Mouse (Mus musculus): ENCODE measurements around the gene Fam120a. TPM values are rescaled to one million over a fixed set of nuclear protein-coding genes. Genes with fewer than 3 reads are reported as not detected.

The Fam120a gene
- total and polyA plus RNA-seq, 2 experiments from 2014 or later: 9.5 to 58.3 TPM

DNA sequence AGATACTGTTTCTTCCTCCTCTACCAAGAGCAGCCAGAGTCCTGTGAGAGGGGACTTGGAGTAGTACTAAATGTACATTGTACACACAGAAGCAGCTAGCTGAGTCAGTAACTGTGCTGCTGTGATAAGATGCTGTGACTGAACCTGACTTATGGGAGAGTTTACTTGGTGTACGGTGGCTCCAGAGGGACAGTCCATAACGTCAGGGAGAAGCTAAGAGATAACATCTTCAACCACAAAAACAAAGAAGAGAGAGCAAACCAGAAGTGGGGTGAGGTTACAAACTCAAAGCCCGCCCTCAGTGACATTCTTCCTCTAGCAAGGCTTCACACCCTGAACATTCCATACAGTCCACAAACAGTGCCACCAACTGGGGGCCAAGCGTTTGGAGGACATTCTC lies 122.5 kb downstream of the Fam120a start:
- H3K4me3 ChIP-seq (ENCODE audit: low read depth, low read length): no peak overlapping the region
- H3K4me2 ChIP-seq (ENCODE audit: low read depth, low read length, poor library complexity, severe bottlenecking): no peak overlapping the region
- DNase-seq (ENCODE audit: low spot score) (no peak), ATAC-seq (ENCODE audit: low FRiP score) (no peak)
- H3K27me3 ChIP-seq (ENCODE audit: insufficient read depth, low read length): no peaks in the 10 kb centered on the region
- no peak overlapping the region for H3K27ac ChIP-seq (ENCODE audit: low read depth, low read length)
- TF ChIP-seq CTCF (IDR thresholded peaks at IDR 0.05): no peak
- H3K9ac ChIP-seq (replicated peaks; ENCODE audit: low read length, poor library complexity, severe bottlenecking): no peak overlapping the region
- H3K4me1 ChIP-seq (ENCODE audit: insufficient read depth, low read length): 0 out of 2 replicates have a peak, but pooled peaks cover 4% of the 10 kb centered on the region
- no peaks in the 10 kb centered on the region for H3K9me3 ChIP-seq (ENCODE audit: low read length)
- no peaks in the 10 kb centered on the region for H3K36me3 ChIP-seq (ENCODE audit: insufficient read depth, low read length)
- 76% methylated on average over 4 of the region's 4 CpGs for WGBS

DNA sequence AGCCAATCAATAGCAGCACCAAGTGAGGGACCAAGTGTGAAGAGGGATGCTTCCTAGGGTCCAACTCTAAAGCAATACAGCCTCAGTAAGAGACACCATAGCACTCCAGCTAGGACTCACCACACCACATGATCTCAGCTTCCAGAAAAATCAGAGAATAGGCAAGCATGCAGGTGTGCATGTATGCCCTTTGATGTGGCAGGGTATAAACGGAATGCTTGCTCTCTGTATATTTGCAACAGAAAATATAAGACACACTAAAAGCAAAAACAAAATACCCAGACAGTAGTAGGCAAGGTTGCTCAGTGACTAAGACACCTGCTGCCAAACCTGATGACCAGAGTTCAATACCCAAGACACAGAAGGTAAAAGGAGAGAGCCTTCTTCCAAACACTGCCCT lies 124.3 kb downstream of the Fam120a start:
- no peak overlapping the region for H3K4me2 ChIP-seq (ENCODE audit: low read depth, low read length, poor library complexity, severe bottlenecking)
- H3K27me3 ChIP-seq (ENCODE audit: insufficient read depth, low read length): no peaks in the 10 kb centered on the region
- no peak for ATAC-seq (ENCODE audit: low FRiP score)
- H3K9ac ChIP-seq (replicated peaks; ENCODE audit: low read length, poor library complexity, severe bottlenecking): no peak overlapping the region
- H3K9me3 ChIP-seq (ENCODE audit: low read length): no peaks in the 10 kb centered on the region
- 88% methylated on average over 1 of the region's 1 CpGs for WGBS
- no peak overlapping the region for H3K27ac ChIP-seq (ENCODE audit: low read depth, low read length)
- DNase-seq (ENCODE audit: low spot score): no peak
- no peak overlapping the region for H3K4me3 ChIP-seq (ENCODE audit: low read depth, low read length)
- H3K36me3 ChIP-seq (ENCODE audit: insufficient read depth, low read length): no peaks in the 10 kb centered on the region
- H3K4me1 ChIP-seq (ENCODE audit: insufficient read depth, low read length): no peaks in the 10 kb centered on the region
- TF ChIP-seq CTCF (IDR thresholded peaks at IDR 0.05): no peak

DNA sequence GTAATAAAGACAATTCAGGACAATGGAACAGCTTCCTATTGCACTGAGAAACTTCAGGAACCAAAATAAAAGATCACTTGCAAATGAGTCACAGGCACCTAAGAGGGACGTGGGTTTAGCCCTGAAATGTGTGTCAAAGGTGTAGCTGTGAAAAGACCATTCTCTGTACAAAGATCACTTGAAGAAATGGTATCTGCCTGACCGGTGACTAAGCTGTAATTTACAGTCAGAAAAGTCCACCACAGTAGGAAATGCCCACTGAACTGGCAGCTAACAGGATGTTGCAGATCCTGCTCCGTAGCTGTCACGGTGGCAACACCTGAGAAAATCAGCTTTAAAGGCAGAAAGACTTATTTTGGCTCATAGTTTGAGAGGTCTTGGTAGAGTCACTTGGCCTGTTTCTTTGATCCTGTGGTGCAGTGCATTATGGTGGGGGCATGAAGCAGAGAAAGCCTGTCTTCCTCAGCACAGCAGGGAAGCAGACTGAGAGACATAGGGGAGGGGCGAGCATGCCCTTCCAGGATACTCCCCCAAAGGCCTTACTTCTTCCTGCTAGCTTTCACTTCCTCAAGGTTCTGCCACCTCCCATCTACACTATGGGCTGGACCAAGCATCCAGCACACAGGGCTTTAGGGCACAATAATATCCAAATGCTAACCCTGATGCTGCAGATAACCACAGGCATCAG lies 125.8 kb downstream of the Fam120a start:
- Histone ChIP-seq H3K4me1 (ENCODE audit: insufficient read depth, low read length) (no peaks in the 10 kb centered on the region), H3K9me3 (ENCODE audit: low read length) (no peaks in the 10 kb centered on the region), H3K9ac (replicated peaks; ENCODE audit: low read length, poor library complexity, severe bottlenecking) (no peak overlapping the region), H3K4me2 (ENCODE audit: low read depth, low read length, poor library complexity, severe bottlenecking) (no peak overlapping the region), H3K36me3 (ENCODE audit: insufficient read depth, low read length) (no peaks in the 10 kb centered on the region), H3K27ac (ENCODE audit: low read depth, low read length) (no peak overlapping the region), H3K27me3 (ENCODE audit: insufficient read depth, low read length) (no peaks in the 10 kb centered on the region), H3K4me3 (ENCODE audit: low read depth, low read length) (no peak overlapping the region)
- DNase-seq (ENCODE audit: low spot score) (no peak), ATAC-seq (ENCODE audit: low FRiP score) (no peak)
- 65% methylated on average over 5 of the region's 5 CpGs for WGBS
- TF ChIP-seq CTCF (IDR thresholded peaks at IDR 0.05): no peak

DNA sequence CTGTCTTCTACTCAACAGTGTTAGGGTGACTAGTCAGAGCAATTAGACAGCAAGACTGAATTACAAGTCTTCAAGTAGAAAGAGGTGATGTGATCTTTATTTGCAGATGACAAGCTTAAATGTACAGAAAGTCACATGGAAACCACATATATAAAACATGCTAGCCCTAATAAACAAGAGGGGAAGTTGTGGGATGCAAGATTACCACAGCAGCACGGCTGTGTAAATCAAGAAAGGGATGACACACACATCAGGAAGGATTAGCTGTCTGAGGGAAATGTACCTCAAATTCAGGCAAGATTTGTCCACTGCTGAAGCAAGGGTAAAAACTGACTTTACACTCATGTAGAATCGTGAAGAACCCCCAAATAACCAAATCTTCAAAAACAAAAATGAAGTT lies 129.5 kb downstream of the Fam120a start:
- ATAC-seq (ENCODE audit: low FRiP score): no peak
- WGBS: 78% methylated on average over 2 of the region's 2 CpGs
- TF ChIP-seq CTCF (IDR thresholded peaks at IDR 0.05): no peak

DNA sequence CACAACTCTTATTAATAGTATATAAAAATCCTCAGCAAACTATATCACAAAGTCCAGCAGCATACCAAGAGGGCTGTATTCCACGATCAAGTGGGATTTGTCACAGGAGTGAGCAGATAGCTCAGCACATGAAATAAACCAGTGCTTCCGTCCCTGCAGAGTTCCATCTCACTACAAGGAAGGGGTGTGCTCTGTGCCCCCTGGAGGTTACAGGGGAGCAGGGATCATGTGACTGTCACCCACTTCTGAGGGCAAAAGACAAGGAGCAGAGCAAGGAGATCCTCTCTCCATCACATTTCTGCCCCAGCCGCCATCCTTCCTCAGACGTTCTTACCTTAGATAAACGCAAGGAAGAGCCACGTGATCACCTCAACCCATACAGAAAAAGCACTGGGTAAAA lies 130.3 kb downstream of the Fam120a start:
- H3K4me2 ChIP-seq (ENCODE audit: low read depth, low read length, poor library complexity, severe bottlenecking): no peak overlapping the region
- ATAC-seq (ENCODE audit: low FRiP score): no peak
- H3K9me3 ChIP-seq (ENCODE audit: low read length): no peaks in the 10 kb centered on the region
- 93% methylated on average over 6 of the region's 6 CpGs for WGBS
- 0 out of 2 replicates have a peak, but pooled peaks cover 4% of the 10 kb centered on the region for H3K36me3 ChIP-seq (ENCODE audit: insufficient read depth, low read length)
- H3K27ac ChIP-seq (ENCODE audit: low read depth, low read length): no peak overlapping the region
- H3K27me3 ChIP-seq (ENCODE audit: insufficient read depth, low read length): no peaks in the 10 kb centered on the region
- no peak overlapping the region for H3K9ac ChIP-seq (replicated peaks; ENCODE audit: low read length, poor library complexity, severe bottlenecking)
- H3K4me1 ChIP-seq (ENCODE audit: insufficient read depth, low read length): no peaks in the 10 kb centered on the region
- DNase-seq (ENCODE audit: low spot score): no peak
- H3K4me3 ChIP-seq (ENCODE audit: low read depth, low read length): no peak overlapping the region
- no peak for TF ChIP-seq CTCF (IDR thresholded peaks at IDR 0.05)

More for the DNA sequence above, 129.5 kb downstream of the Fam120a start:
- Histone ChIP-seq H3K27me3 (ENCODE audit: insufficient read depth, low read length) (no peaks in the 10 kb centered on the region), H3K4me2 (ENCODE audit: low read depth, low read length, poor library complexity, severe bottlenecking) (no peak overlapping the region), H3K36me3 (ENCODE audit: insufficient read depth, low read length) (0 out of 2 replicates have a peak, but pooled peaks cover 4% of the 10 kb centered on the region), H3K9me3 (ENCODE audit: low read length) (no peaks in the 10 kb centered on the region), H3K27ac (ENCODE audit: low read depth, low read length) (no peak overlapping the region), H3K9ac (replicated peaks; ENCODE audit: low read length, poor library complexity, severe bottlenecking) (no peak overlapping the region), H3K4me1 (ENCODE audit: insufficient read depth, low read length) (no peaks in the 10 kb centered on the region), H3K4me3 (ENCODE audit: low read depth, low read length) (no peak overlapping the region)
- no peak for DNase-seq (ENCODE audit: low spot score)

DNA sequence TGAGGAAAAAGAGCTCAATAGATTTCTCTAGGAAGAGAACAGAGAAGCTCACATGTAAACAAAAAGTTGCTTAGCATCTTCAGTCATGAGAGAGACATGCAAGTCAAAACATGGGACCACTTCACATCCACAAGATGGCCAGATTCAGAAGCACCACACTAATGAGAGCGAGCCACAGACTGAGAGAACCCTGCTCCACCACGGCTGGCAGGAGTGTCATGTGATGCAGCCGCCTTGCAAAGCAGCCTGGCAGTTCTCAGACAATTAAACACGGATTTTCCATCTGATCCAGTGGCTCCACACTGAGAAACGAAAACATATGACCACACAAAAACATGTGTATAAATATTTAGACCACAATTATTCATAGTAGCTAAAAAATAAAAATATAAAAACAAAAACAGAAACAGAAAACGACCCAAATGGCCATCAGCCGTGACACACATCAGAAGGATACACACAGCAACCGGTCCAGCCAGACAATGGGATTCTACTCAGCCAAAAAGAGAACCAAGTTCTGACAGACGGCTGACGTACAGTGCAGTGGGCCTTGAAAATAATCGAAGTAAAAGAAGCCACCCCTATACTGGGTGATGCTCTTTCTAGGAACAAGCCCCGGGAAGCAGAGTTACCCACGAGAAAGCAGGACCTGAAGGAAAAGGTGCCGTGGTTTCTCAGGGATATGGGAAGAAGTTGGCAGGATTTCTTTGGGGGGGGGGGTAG lies 137.1 kb downstream of the Fam120a start:
- H3K4me1 ChIP-seq (ENCODE audit: insufficient read depth, low read length): no peaks in the 10 kb centered on the region; the same call in 1 of the 2 replicates
- WGBS: 60% methylated on average over 14 of the region's 14 CpGs
- no peak overlapping the region for H3K4me3 ChIP-seq (ENCODE audit: low read depth, low read length)
- H3K4me2 ChIP-seq (ENCODE audit: low read depth, low read length, poor library complexity, severe bottlenecking): no peak overlapping the region
- H3K9ac ChIP-seq (replicated peaks; ENCODE audit: low read length, poor library complexity, severe bottlenecking): no peak overlapping the region
- H3K27me3 ChIP-seq (ENCODE audit: insufficient read depth, low read length): no peaks in the 10 kb centered on the region
- H3K9me3 ChIP-seq (ENCODE audit: low read length): no peaks in the 10 kb centered on the region
- no peak overlapping the region for H3K27ac ChIP-seq (ENCODE audit: low read depth, low read length)
- DNase-seq (ENCODE audit: low spot score) (peak; percentile 68), ATAC-seq (ENCODE audit: low FRiP score) (peak; percentile 75)
- TF ChIP-seq CTCF (IDR thresholded peaks at IDR 0.05): no peak
- peaks cover 32% of the 10 kb centered on the region for H3K36me3 ChIP-seq (ENCODE audit: insufficient read depth, low read length)

Measured in midbrain, postnatal 0 days (tissue).